Mouse (Mus musculus) thymus, adult 2 months (tissue): ENCODE data around the gene Erich6b.

Experiments used
- CTCF ChIP-seq: fragments of 200-500 bp; IDR thresholded peaks from 2 replicates; pipeline ENCODE4 v1.5.1; 2012; ENCODE audit warnings: mild to moderate bottlenecking, control low read depth, low read length, moderate library complexity, borderline replicate concordance; ENCODE audit not compliant: control insufficient read depth, poor library complexity, insufficient read depth; ENCODE audit errors: extremely low read depth
- POLR2A ChIP-seq: fragments of 200-500 bp; IDR thresholded peaks from 2 replicates; pipeline ENCODE4 v1.6.1; 2012; ENCODE audit warnings: mild to moderate bottlenecking, low read length, control low read depth, moderate library complexity; ENCODE audit not compliant: control insufficient read depth, poor library complexity, insufficient read depth; ENCODE audit errors: extremely low read depth

- TF ChIP-seq CTCF (no peak), POLR2A (no peak)
Measured at GRCm38 (mm10) chr14:75635350-75635749, 6.7 kb upstream of the Erich6b start.
